Mouse (Mus musculus) spleen, adult 2 months (tissue): ENCODE measurements around the gene Duox2. TPM values are rescaled to one million over a fixed set of nuclear protein-coding genes. Genes with fewer than 3 reads are reported as not detected.

Experiments
- DNase-seq, 2 experiments: peaks; one replicate each; pipeline versions ENCODE4 v3.0.0 to v3.0.0-alpha.2; 2012 to 2021; ENCODE audit warnings: low spot score in 2 of 2, low read depth in 1 of 2
- H3K27ac ChIP-seq: fragments of 200-500 bp; 2 replicates; pipeline ENCODE4 v1.5.1; 2012; ENCODE audit warnings: low read length, inconsistent platforms; ENCODE audit not compliant: insufficient read depth
- H3K27me3 ChIP-seq: fragments of 200-500 bp; 2 replicates; pipeline ENCODE4 v1.6.1; 2012; ENCODE audit warnings: mild to moderate bottlenecking, moderate library complexity, low read length, inconsistent platforms; ENCODE audit not compliant: control insufficient read depth, insufficient read depth
- H3K36me3 ChIP-seq: fragments of 200-500 bp; 2 replicates; pipeline ENCODE4 v1.6.1; 2012; ENCODE audit warnings: mild to moderate bottlenecking, low read length, inconsistent platforms; ENCODE audit not compliant: control insufficient read depth, insufficient read depth
- H3K4me1 ChIP-seq: fragments of 200-500 bp; 2 replicates; pipeline ENCODE4 v1.6.1; 2011; ENCODE audit warnings: inconsistent platforms; ENCODE audit not compliant: control insufficient read depth, insufficient read depth, insufficient read length
- H3K4me3 ChIP-seq: fragments of 200-500 bp; 2 replicates; pipeline ENCODE4 v1.5.1; 2011; ENCODE audit warnings: mild to moderate bottlenecking, inconsistent platforms; ENCODE audit not compliant: insufficient read depth, insufficient read length; ENCODE audit errors: extremely low read depth
- CTCF ChIP-seq: fragments of 200-500 bp; IDR thresholded peaks from 2 replicates; pipeline ENCODE4 v1.5.1; 2011; ENCODE audit warnings: mild to moderate bottlenecking, inconsistent platforms; ENCODE audit not compliant: insufficient read depth, insufficient read length, insufficient replicate concordance; ENCODE audit errors: extremely low read depth
- POLR2A ChIP-seq: fragments of 200-500 bp; IDR thresholded peaks from 2 replicates; pipeline ENCODE4 v1.6.1; 2011; ENCODE audit warnings: low read depth, low read length, inconsistent platforms
- WGBS: fragments of 180-500 bp; shearing (Covaris S2); methylation state at CpG from one replicate; pipeline ENCODE4 v1.1.7; 2018; 5-methylcytosine and 5-hydroxymethylcytosine counted together
- polyA plus RNA-seq: library from polyadenylated mRNA; depleted of rRNA; stranded (reverse); fragments of >200 nt; gene quantifications from 2 replicates; pipeline ENCODE4 v1.2.3, GENCODE M21; 2012

The Duox2 gene
- polyA plus RNA-seq, 1 experiment: 0.02 TPM

DNA sequence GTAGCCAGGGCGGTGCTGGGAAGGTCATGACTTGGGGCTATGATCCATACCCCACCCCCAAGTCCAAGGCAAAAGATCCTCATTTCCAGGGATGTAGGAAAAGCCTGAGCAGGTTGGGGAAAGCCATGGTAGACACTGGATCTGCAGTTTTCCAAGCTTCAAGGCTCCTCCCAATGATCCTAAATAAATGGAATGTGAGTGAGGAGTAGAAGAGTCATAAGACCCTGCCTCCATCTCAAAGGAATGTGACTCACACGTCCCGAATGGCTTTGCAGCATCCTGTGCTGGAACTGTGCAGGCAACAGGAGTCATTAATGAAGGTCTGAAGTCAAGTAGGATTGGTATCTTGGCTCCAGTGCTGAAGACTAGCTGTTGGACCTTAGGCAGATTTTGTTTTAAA, 29.7 kb upstream of the Duox2 start:
- Histone ChIP-seq H3K27ac (no peak overlapping the region), H3K4me1 (no peaks in the 10 kb centered on the region), H3K4me3 (no peak overlapping the region), H3K27me3 (no peaks in the 10 kb centered on the region), H3K36me3 (no peaks in the 10 kb centered on the region)
- TF ChIP-seq POLR2A (no peak), CTCF (no peak)
- DNase-seq: no peak
- 70% methylated on average over 3 of the region's 3 CpGs for WGBS

DNA sequence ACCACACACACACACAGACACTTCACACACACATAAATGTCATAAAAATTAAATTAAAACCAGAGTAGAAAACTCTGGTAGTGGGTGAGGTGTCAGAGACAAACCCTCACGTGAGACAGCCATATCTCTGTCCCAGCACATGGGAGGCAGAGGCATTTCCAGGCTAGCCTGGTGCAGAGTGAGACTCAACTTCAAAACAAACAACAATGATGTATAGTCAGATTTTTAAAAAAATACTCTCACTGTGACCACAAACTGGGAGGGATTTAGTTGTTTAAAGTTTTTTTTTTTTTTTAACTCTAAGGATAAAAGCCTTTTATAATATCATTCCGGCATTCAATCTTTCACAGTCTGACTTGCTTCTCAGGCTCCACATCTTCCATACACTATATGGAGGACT, 27.1 kb upstream of the Duox2 start:
- Histone ChIP-seq H3K4me1 (no peaks in the 10 kb centered on the region), H3K4me3 (no peak overlapping the region), H3K27me3 (no peaks in the 10 kb centered on the region), H3K36me3 (no peaks in the 10 kb centered on the region), H3K27ac (no peak overlapping the region)
- WGBS: 79% methylated on average over 2 of the region's 2 CpGs
- no peak for TF ChIP-seq POLR2A
- no peak for DNase-seq

DNA sequence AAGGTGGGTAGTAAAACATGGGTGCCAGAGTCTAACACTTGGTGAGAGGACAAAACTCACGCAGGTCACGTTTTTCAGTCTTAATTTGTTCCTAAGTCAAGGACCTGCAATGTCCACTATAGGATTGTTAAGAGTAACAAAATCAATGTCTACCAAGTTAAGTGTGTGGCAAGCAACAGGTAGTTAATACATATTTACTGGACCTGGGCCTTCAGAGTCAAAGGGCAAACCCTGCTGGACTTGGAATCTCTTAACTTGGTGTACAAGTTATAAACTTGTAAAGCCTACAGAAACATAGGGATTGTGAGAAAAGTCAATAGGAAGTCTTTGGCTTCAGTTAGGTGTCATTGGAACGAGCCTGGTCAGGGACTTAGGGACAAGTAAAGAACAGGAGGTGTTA, 26.3 kb upstream of the Duox2 start:
- Histone ChIP-seq H3K4me1 (no peaks in the 10 kb centered on the region), H3K27me3 (no peaks in the 10 kb centered on the region), H3K27ac (no peak overlapping the region), H3K36me3 (no peaks in the 10 kb centered on the region), H3K4me3 (no peak overlapping the region)
- TF ChIP-seq CTCF (no peak), POLR2A (no peak)
- WGBS: 82% methylated on average over 3 of the region's 3 CpGs
- no peak for DNase-seq

DNA sequence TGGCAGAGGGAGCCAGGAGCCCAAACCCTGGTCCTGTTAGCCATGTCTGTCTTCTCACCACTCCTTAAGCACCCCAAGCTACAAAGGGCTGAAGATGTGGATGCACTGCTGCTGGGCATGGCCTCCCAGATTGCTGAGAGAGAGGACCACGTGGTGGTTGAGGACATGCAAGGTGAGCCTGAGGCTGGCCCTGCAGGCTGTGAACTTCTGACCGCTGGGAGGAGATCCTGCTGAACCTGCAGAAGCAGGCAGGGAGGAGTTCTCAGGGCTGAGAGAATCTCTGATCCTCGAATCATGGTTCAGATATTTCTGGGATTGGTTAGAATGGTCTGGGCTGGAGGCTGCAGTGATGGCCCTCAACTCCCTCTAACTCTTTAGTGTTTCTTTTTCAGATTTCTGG, 25.7 kb upstream of the Duox2 start:
- TF ChIP-seq POLR2A (no peak), CTCF (no peak)
- Histone ChIP-seq H3K36me3 (no peaks in the 10 kb centered on the region), H3K4me3 (no peak overlapping the region), H3K27ac (no peak overlapping the region), H3K27me3 (no peaks in the 10 kb centered on the region), H3K4me1 (no peaks in the 10 kb centered on the region)
- WGBS: 77% methylated on average over 3 of the region's 3 CpGs
- no peak for DNase-seq

DNA sequence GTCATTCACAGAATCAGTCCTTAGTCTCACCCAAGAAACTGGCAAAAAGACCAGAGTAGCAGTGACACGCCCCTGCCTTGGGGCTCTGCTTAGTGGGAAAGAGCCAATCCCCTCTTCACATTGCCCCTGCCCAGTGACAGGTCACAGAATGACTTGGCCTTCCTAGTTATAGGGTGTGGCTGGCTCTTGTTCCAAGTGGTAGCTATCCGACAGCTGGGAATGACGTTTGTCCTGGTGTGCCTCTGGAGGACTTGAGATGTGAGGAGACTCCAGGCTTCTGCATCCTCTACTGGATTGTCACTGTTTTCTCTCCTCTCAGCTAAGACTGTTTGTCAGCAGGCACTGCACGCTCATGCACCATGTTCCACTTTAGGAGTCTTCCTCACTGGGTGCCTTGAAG, 19.1 kb upstream of the Duox2 start:
- WGBS: 78% methylated on average over 4 of the region's 4 CpGs
- no peaks in the 10 kb centered on the region for H3K36me3 ChIP-seq
- H3K27me3 ChIP-seq: peaks cover 6% of the 10 kb centered on the region
- peaks cover 3% of the 10 kb centered on the region; the same call in 1 of the 2 replicates for H3K4me1 ChIP-seq
- DNase-seq: no peak
- H3K27ac ChIP-seq: no peak overlapping the region
- no peak for TF ChIP-seq CTCF
- H3K4me3 ChIP-seq: no peak overlapping the region

DNA sequence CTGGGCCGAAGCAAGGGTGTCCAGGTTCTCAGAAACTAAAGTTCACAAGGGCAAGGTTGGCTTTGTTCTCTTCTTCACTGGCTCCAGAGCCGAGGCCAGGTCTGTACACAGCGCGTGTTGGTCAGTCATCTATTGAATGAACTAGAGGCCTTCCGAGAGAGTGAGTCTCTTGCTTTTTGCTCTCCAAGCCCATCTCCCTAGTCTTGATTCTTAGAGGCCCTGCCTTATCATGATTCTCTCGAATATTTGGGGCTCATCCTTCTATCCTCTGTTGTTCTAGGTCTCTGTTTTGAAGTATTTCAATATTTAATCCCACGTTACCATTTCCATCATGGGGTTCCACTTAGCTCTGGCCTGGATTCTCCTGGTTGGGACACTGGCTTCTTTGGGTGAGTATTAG, 17.1 kb upstream of the Duox2 start, which contains the start of gene Duox1:
Gene Duox1 (plus strand): TSS at position 301 of the 400 bp plus-strand sequence.
- DNase-seq: no peak
- 87% methylated on average over 7 of the region's 7 CpGs for WGBS
- Histone ChIP-seq H3K27me3 (peaks cover 6% of the 10 kb centered on the region), H3K4me1 (peaks cover 3% of the 10 kb centered on the region; the same call in 1 of the 2 replicates), H3K4me3 (no peak within 1 kb of the TSS), H3K27ac (no peak within 1 kb of the TSS), H3K36me3 (no peaks in the 10 kb centered on the region)
- TF ChIP-seq CTCF (no peak), POLR2A (no peak)

DNA sequence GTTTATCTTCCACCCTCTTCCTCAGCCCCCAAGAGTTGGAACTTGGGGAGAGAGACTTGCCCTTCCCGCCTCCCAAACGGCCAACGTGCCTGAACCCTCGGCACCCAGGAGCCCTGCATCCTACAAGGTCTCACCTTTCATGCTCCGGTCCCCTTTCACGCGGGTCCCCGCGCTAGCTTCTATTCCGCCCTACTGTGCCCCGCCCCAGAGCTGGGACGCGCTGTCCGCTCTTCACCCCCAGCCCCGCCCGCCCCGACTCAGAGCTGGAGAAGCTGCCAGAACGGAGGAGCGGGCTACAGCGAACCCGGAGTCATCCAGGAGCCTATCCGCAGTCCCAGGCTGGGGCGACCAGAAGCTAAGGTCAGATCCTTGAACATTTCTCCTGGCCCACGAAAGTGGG, 15.3 kb upstream of the Duox2 start, which contains the start of gene Duoxa1:
Gene Duoxa1 (minus strand): TSS at position 195 of the 400 bp plus-strand sequence.
- H3K36me3 ChIP-seq: no peaks in the 10 kb centered on the region
- no peak within 1 kb of the TSS for H3K27ac ChIP-seq
- no peak within 1 kb of the TSS for H3K4me3 ChIP-seq
- 10% methylated on average over 24 of the region's 24 CpGs for WGBS
- no peak for DNase-seq
- peaks cover 3% of the 10 kb centered on the region; the same call in 1 of the 2 replicates for H3K4me1 ChIP-seq
- peaks cover 6% of the 10 kb centered on the region for H3K27me3 ChIP-seq
- TF ChIP-seq CTCF: no peak
- no peak for TF ChIP-seq POLR2A
